In genomic region chr4:108196277-108196855, GRCm38 (mm10) we compare ENCODE assay signal across 10 mouse cellular contexts. TPM values are rescaled to one million over a fixed set of nuclear protein-coding genes. Genes with fewer than 3 reads are reported as not detected.
DNase-seq lines count a peak whose midpoint lies in the region; ATAC-seq and TF ChIP-seq lines count a peak whose summit lies in the region.
"Had no signal": no experiment of that assay in that cellular context is flagged by ENCODE, and none has a peak within 500 bp of the region (broad histone marks: within the 10 kb centered on the region; RNA-seq: fewer than 3 reads in every experiment).

No protein-coding gene starts in this region.

- WGBS in midbrain, postnatal 0 days, result 62% methylated on average over 6 of the region's 6 CpGs
- 62% methylated on average over 6 of the region's 6 CpGs for WGBS in midbrain, embryonic 16.5 days
- 38% methylated on average over 6 of the region's 6 CpGs for WGBS in embryonic facial prominence, embryonic 14.5 days
- WGBS in neural tube, embryonic 11.5 days, result 67% methylated on average over 6 of the region's 6 CpGs
- 73% methylated on average over 6 of the region's 6 CpGs for WGBS in forebrain, embryonic 10.5 days

- H3K9ac ChIP-seq in midbrain, postnatal 0 days (replicated peaks; ENCODE audit: low read length, poor library complexity, severe bottlenecking), result no peak overlapping the region
- H3K9ac ChIP-seq in midbrain, embryonic 16.5 days (ENCODE audit: low read depth, low read length), result no peak overlapping the region
- no peak overlapping the region for H3K9ac ChIP-seq in embryonic facial prominence, embryonic 14.5 days (ENCODE audit: low read depth, low read length)
- no peak overlapping the region for H3K9ac ChIP-seq in neural tube, embryonic 11.5 days (ENCODE audit: low read length)

- H3K36me3 ChIP-seq in midbrain, postnatal 0 days (ENCODE audit: insufficient read depth, low read length), result no peaks in the 10 kb centered on the region
- H3K36me3 ChIP-seq in midbrain, embryonic 16.5 days (ENCODE audit: control insufficient read depth, insufficient read depth, low read length), result no peaks in the 10 kb centered on the region
- H3K36me3 ChIP-seq in embryonic facial prominence, embryonic 14.5 days (ENCODE audit: control insufficient read depth, insufficient read depth, low read length), result no peaks in the 10 kb centered on the region
- no peaks in the 10 kb centered on the region for H3K36me3 ChIP-seq in neural tube, embryonic 11.5 days (ENCODE audit: control insufficient read depth, insufficient read depth, low read length)
- no peaks in the 10 kb centered on the region for H3K36me3 ChIP-seq in forebrain, embryonic 10.5 days (replicated peaks)

- H3K27me3 ChIP-seq in midbrain, postnatal 0 days (ENCODE audit: insufficient read depth, low read length), result no peaks in the 10 kb centered on the region
- no peaks in the 10 kb centered on the region for H3K27me3 ChIP-seq in midbrain, embryonic 16.5 days (ENCODE audit: control insufficient read depth, insufficient read depth, low read depth, low read length)
- H3K27me3 ChIP-seq in embryonic facial prominence, embryonic 14.5 days (replicated peaks; ENCODE audit: control insufficient read depth, insufficient read depth, low read length), result no peaks in the 10 kb centered on the region
- no peaks in the 10 kb centered on the region for H3K27me3 ChIP-seq in neural tube, embryonic 11.5 days (ENCODE audit: control insufficient read depth, insufficient read depth, low read length)
- H3K27me3 ChIP-seq in forebrain, embryonic 10.5 days (ENCODE audit: poor library complexity, severe bottlenecking), result no peaks in the 10 kb centered on the region

- no peak overlapping the region for H3K27ac ChIP-seq in midbrain, postnatal 0 days (ENCODE audit: low read depth, low read length)
- H3K27ac ChIP-seq in midbrain, embryonic 16.5 days (ENCODE audit: low read length), result no peak overlapping the region
- peak overlapping the region; percentile 48; the same call in 1 of the 2 replicates for H3K27ac ChIP-seq in embryonic facial prominence, embryonic 14.5 days (replicated peaks; ENCODE audit: low read depth, low read length)
- no peak overlapping the region for H3K27ac ChIP-seq in neural tube, embryonic 11.5 days (ENCODE audit: low read depth, low read length)
- H3K27ac ChIP-seq in forebrain, embryonic 10.5 days, result no peak overlapping the region; the same call in 1 of the 2 replicates

- H3K9me3 ChIP-seq in midbrain, postnatal 0 days (ENCODE audit: low read length), result no peaks in the 10 kb centered on the region
- H3K9me3 ChIP-seq in midbrain, embryonic 16.5 days (replicated peaks; ENCODE audit: control insufficient read depth, low read length, poor library complexity, severe bottlenecking), result no peaks in the 10 kb centered on the region
- no peaks in the 10 kb centered on the region for H3K9me3 ChIP-seq in embryonic facial prominence, embryonic 14.5 days (ENCODE audit: control insufficient read depth, low read length)
- H3K9me3 ChIP-seq in neural tube, embryonic 11.5 days (ENCODE audit: control insufficient read depth, low read length), result no peaks in the 10 kb centered on the region
- H3K9me3 ChIP-seq in forebrain, embryonic 10.5 days, result no peaks in the 10 kb centered on the region

- no peak; the same call in 1 of the 2 replicates for ATAC-seq in cerebellum, adult (ENCODE audit: insufficient number of reproducible peaks, low FRiP score, low TSS enrichment)
- ATAC-seq in midbrain, postnatal 0 days (ENCODE audit: low FRiP score), result no peak
- ATAC-seq in midbrain, embryonic 16.5 days, result no peak
- ATAC-seq in embryonic facial prominence, embryonic 14.5 days (ENCODE audit: low read depth), result 0 out of 2 replicates have a peak, but pooled peaks have one; percentile 50
- no peak for ATAC-seq in neural tube, embryonic 11.5 days (ENCODE audit: insufficient read depth, low FRiP score, low TSS enrichment)

- H3K4me1 ChIP-seq in midbrain, postnatal 0 days (ENCODE audit: insufficient read depth, low read length), result no peaks in the 10 kb centered on the region
- no peaks in the 10 kb centered on the region for H3K4me1 ChIP-seq in midbrain, embryonic 16.5 days (ENCODE audit: control insufficient read depth, insufficient read depth, low read length)
- H3K4me1 ChIP-seq in embryonic facial prominence, embryonic 14.5 days (ENCODE audit: control insufficient read depth, insufficient read depth, low read length), result no peaks in the 10 kb centered on the region; the same call in 1 of the 2 replicates
- H3K4me1 ChIP-seq in neural tube, embryonic 11.5 days (ENCODE audit: control insufficient read depth, insufficient read depth, low read length), result no peaks in the 10 kb centered on the region
- H3K4me1 ChIP-seq in forebrain, embryonic 10.5 days, result peaks cover 3% of the 10 kb centered on the region; the same call in 1 of the 2 replicates

- DNase-seq in cerebellum, adult 11 months, result peak; percentile 47
- DNase-seq in midbrain, postnatal 0 days (ENCODE audit: low spot score), result peak; percentile 16
- DNase-seq in embryonic facial prominence, embryonic 14.5 days (ENCODE audit: low spot score), result peak; percentile 55
- peak; percentile 27 for DNase-seq in neural tube, embryonic 11.5 days (ENCODE audit: low spot score)
- DNase-seq in forebrain, embryonic 10.5 days (ENCODE audit: extremely low spot score, low spot score), result no peak
- no peak for DNase-seq in retina, postnatal 1 day

- no peak for TF ChIP-seq CTCF in midbrain, postnatal 0 days (IDR thresholded peaks at IDR 0.05)

- no peak overlapping the region for H3K4me3 ChIP-seq in midbrain, postnatal 0 days (ENCODE audit: low read depth, low read length)
- no peak overlapping the region for H3K4me3 ChIP-seq in midbrain, embryonic 16.5 days (ENCODE audit: low read depth, low read length)
- H3K4me3 ChIP-seq in embryonic facial prominence, embryonic 14.5 days (ENCODE audit: low read depth, low read length), result no peak overlapping the region
- no peak overlapping the region for H3K4me3 ChIP-seq in neural tube, embryonic 11.5 days (ENCODE audit: low read depth, low read length)
- H3K4me3 ChIP-seq in forebrain, embryonic 10.5 days, result no peak overlapping the region

- no peak overlapping the region for H3K4me2 ChIP-seq in midbrain, postnatal 0 days (ENCODE audit: low read depth, low read length, poor library complexity, severe bottlenecking)
- H3K4me2 ChIP-seq in midbrain, embryonic 16.5 days (ENCODE audit: low read length), result no peak overlapping the region
- peak overlapping the region; percentile 18; the same call in 1 of the 2 replicates for H3K4me2 ChIP-seq in embryonic facial prominence, embryonic 14.5 days (ENCODE audit: low read depth, low read length)
- H3K4me2 ChIP-seq in neural tube, embryonic 11.5 days (ENCODE audit: low read depth), result no peak overlapping the region

RNA-seq across cellular contexts. Expression of gene Zyg11a, which starts 21.5 kb away (rescaled TPM):
- 0.47 TPM in 1 of 2 replicates, not detected in the other for total RNA-seq in midbrain, postnatal 0 days (2014; rRNA removed)
- polyA plus RNA-seq in midbrain, postnatal 0 days (2015; fragmentation: Nextera tagmentation; extraction: Ambion mirVana), result 0.09 TPM in 1 of 2 replicates, not detected in the other
- not detected in 2 replicates for polyA plus RNA-seq in midbrain, embryonic 16.5 days (2015; fragmentation: Nextera tagmentation; extraction: Ambion mirVana)
- polyA plus RNA-seq in embryonic facial prominence, embryonic 14.5 days (2014; fragmentation: Nextera tagmentation; extraction: Ambion mirVana), result 0.07 TPM in 1 of 2 replicates, not detected in the other
- polyA plus RNA-seq in neural tube, embryonic 11.5 days (2014; fragmentation: Nextera tagmentation; extraction: Ambion mirVana), result not detected in 2 replicates
- not detected in 2 replicates for polyA plus RNA-seq in forebrain, embryonic 10.5 days (2016; fragmentation: Nextera tagmentation; extraction: Ambion mirVana)
- total RNA-seq: gastrocnemius, postnatal 4 days; megakaryocyte-erythroid progenitor cell, adult 5-6 weeks had no signal

RNA-seq across cellular contexts. Expression of gene Echdc2, which starts 31.1 kb away (rescaled TPM):
- total RNA-seq in midbrain, postnatal 0 days (2014; rRNA removed), result 12.1 and 32.1 TPM in 2 replicates
- polyA plus RNA-seq in midbrain, postnatal 0 days (2015; fragmentation: Nextera tagmentation; extraction: Ambion mirVana), result 9.8 and 10.6 TPM in 2 replicates
- polyA plus RNA-seq in midbrain, embryonic 16.5 days (2015; fragmentation: Nextera tagmentation; extraction: Ambion mirVana), result 7.8 and 9.5 TPM in 2 replicates
- 36.6 and 42.2 TPM in 2 replicates for polyA plus RNA-seq in embryonic facial prominence, embryonic 14.5 days (2014; fragmentation: Nextera tagmentation; extraction: Ambion mirVana)
- 15.4 and 16.5 TPM in 2 replicates for polyA plus RNA-seq in neural tube, embryonic 11.5 days (2014; fragmentation: Nextera tagmentation; extraction: Ambion mirVana)
- 22.8 and 23.6 TPM in 2 replicates for polyA plus RNA-seq in forebrain, embryonic 10.5 days (2016; fragmentation: Nextera tagmentation; extraction: Ambion mirVana)

RNA-seq across cellular contexts. Expression of gene Scp2, which starts 51.6 kb away (rescaled TPM):
- 103 and 133 TPM in 2 replicates for total RNA-seq in midbrain, postnatal 0 days (2014; rRNA removed)
- 202 and 220 TPM in 2 replicates for polyA plus RNA-seq in midbrain, postnatal 0 days (2015; fragmentation: Nextera tagmentation; extraction: Ambion mirVana)
- polyA plus RNA-seq in midbrain, embryonic 16.5 days (2015; fragmentation: Nextera tagmentation; extraction: Ambion mirVana), result 180 and 200 TPM in 2 replicates
- polyA plus RNA-seq in embryonic facial prominence, embryonic 14.5 days (2014; fragmentation: Nextera tagmentation; extraction: Ambion mirVana), result 199 and 200 TPM in 2 replicates
- 202 TPM in 2 replicates for polyA plus RNA-seq in neural tube, embryonic 11.5 days (2014; fragmentation: Nextera tagmentation; extraction: Ambion mirVana)
- 187 and 190 TPM in 2 replicates for polyA plus RNA-seq in forebrain, embryonic 10.5 days (2016; fragmentation: Nextera tagmentation; extraction: Ambion mirVana)

Comparison
In these comparisons a context has a peak if more than half of its experiments do, and no peak if none do; other contexts are left out.
1. DNase-seq: peak in cerebellum, adult 11 months (single experiment), midbrain, postnatal 0 days (single experiment), embryonic facial prominence, embryonic 14.5 days (single experiment) and neural tube, embryonic 11.5 days (single experiment); none in forebrain, embryonic 10.5 days (single experiment) and retina, postnatal 1 day (single experiment).